Mouse (Mus musculus): Measurements from ENCODE around the gene Men1. TPM values are rescaled to one million over a fixed set of nuclear protein-coding genes. Genes with fewer than 3 reads are reported as not detected.
A peak's percentile ranks its signal among the peaks of the same experiment; 100 is the strongest.

The Men1 gene
- polyA plus RNA-seq, 1 experiment from 2014 or later: 66.1 TPM

DNA sequence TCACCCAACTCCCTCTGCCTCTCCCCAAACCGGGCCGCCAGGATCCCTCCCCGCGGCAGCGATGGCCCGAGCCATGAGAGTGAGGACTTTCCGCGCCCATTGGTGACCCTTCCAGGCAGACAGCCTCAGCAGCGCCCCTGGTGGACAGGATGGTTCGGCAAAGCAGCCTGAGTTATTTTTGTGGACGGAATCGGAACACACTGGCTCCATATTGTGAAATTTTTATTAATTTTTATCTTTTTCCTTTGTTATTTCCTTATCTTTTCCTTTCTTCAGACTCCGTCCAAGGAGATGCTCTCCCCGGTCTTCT, 41.4 kb downstream of the Men1 start:
- Histone ChIP-seq H3K9ac (ENCODE audit: low read length) (no peak overlapping the region), H3K4me3 (ENCODE audit: low read depth, low read length) (no peak overlapping the region), H3K36me3 (ENCODE audit: control insufficient read depth, insufficient read depth, low read length) (peaks cover 54% of the 10 kb centered on the region), H3K4me2 (ENCODE audit: low read depth) (no peak overlapping the region), H3K27me3 (ENCODE audit: control insufficient read depth, insufficient read depth, low read length) (no peaks in the 10 kb centered on the region), H3K27ac (ENCODE audit: low read depth, low read length) (no peak overlapping the region), H3K4me1 (ENCODE audit: control insufficient read depth, insufficient read depth, low read length) (no peaks in the 10 kb centered on the region), H3K9me3 (ENCODE audit: control insufficient read depth, low read length) (no peaks in the 10 kb centered on the region)
- no peak for ATAC-seq (ENCODE audit: insufficient read depth, low FRiP score, low TSS enrichment)
- peak; percentile 63 for DNase-seq (ENCODE audit: low spot score)
- WGBS: 75% methylated on average over 14 of the region's 14 CpGs

DNA sequence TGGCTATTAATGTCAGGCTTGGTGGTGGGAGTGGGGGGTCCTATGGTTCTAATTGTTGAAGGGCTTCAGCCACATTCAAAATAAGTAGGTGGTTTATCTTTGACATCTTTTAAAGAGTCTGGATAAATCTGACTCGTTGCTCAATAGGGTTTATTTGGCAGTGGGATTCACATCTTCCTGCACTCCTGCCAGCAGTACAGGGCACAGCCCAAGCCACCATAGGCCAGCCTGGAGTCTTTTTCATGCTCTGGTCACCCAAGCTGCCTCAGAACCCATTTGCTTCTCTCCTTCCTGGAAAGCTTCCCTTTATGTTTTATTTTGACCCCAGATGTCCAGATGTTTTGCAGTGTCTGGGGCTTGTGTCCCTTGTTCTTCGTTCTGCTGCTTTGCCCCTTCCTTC, 41.9 kb downstream of the Men1 start:
- H3K4me3 ChIP-seq (ENCODE audit: low read depth, low read length): no peak overlapping the region
- H3K4me2 ChIP-seq (ENCODE audit: low read depth): no peak overlapping the region
- ATAC-seq (ENCODE audit: insufficient read depth, low FRiP score, low TSS enrichment) (no peak), DNase-seq (ENCODE audit: low spot score) (no peak)
- H3K27ac ChIP-seq (ENCODE audit: low read depth, low read length): no peak overlapping the region
- H3K27me3 ChIP-seq (ENCODE audit: control insufficient read depth, insufficient read depth, low read length): no peaks in the 10 kb centered on the region
- peaks cover 49% of the 10 kb centered on the region for H3K36me3 ChIP-seq (ENCODE audit: control insufficient read depth, insufficient read depth, low read length)
- H3K4me1 ChIP-seq (ENCODE audit: control insufficient read depth, insufficient read depth, low read length): no peaks in the 10 kb centered on the region
- no peaks in the 10 kb centered on the region for H3K9me3 ChIP-seq (ENCODE audit: control insufficient read depth, low read length)
- H3K9ac ChIP-seq (ENCODE audit: low read length): no peak overlapping the region
- 90% methylated on average over 2 of the region's 2 CpGs for WGBS

DNA sequence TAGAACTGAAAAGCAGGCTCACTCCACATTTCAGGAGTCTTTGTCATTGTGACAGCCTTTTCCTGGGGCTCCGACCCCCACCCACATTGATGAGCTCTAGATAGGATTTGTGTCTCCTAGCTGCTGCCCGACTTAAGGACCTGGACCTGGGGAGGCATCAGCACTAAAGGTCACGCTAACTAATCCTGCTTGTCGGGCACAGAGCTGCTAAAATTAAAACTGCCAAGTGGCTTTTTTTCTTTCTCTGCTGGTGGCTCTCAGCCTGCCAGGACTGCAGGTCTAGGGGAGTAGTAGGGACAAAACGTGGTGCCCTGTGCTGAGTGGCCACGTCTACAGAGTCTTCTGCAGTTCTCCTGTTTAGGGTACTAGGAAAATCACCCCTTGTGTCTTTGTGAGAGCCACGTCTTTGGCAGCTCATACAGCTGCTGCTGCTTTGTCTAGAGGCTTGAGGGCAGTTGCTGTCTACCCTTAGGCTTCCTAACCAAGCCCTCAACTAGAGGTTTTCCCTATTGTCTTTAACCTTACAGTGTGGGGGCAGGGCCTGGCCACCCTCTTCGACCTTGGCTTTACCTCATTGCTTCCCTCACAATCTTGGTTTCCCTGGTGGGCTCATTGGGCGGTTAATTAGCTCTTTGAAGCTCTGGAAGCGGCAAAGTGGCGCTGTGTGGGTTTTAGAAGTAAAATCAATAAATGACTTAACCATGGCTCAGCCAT, 42.7 kb downstream of the Men1 start:
- no peaks in the 10 kb centered on the region for H3K4me1 ChIP-seq (ENCODE audit: control insufficient read depth, insufficient read depth, low read length)
- DNase-seq (ENCODE audit: low spot score): no peak
- H3K27ac ChIP-seq (ENCODE audit: low read depth, low read length): peak overlapping the region; percentile 44; the same call in 1 of the 2 replicates
- H3K9ac ChIP-seq (ENCODE audit: low read length): no peak overlapping the region
- 48% methylated on average over 11 of the region's 11 CpGs for WGBS
- H3K4me2 ChIP-seq (ENCODE audit: low read depth): no peak overlapping the region
- no peak overlapping the region for H3K4me3 ChIP-seq (ENCODE audit: low read depth, low read length)
- no peaks in the 10 kb centered on the region for H3K27me3 ChIP-seq (ENCODE audit: control insufficient read depth, insufficient read depth, low read length)
- no peaks in the 10 kb centered on the region for H3K9me3 ChIP-seq (ENCODE audit: control insufficient read depth, low read length)
- ATAC-seq (ENCODE audit: insufficient read depth, low FRiP score, low TSS enrichment): no peak
- peaks cover 41% of the 10 kb centered on the region for H3K36me3 ChIP-seq (ENCODE audit: control insufficient read depth, insufficient read depth, low read length)

DNA sequence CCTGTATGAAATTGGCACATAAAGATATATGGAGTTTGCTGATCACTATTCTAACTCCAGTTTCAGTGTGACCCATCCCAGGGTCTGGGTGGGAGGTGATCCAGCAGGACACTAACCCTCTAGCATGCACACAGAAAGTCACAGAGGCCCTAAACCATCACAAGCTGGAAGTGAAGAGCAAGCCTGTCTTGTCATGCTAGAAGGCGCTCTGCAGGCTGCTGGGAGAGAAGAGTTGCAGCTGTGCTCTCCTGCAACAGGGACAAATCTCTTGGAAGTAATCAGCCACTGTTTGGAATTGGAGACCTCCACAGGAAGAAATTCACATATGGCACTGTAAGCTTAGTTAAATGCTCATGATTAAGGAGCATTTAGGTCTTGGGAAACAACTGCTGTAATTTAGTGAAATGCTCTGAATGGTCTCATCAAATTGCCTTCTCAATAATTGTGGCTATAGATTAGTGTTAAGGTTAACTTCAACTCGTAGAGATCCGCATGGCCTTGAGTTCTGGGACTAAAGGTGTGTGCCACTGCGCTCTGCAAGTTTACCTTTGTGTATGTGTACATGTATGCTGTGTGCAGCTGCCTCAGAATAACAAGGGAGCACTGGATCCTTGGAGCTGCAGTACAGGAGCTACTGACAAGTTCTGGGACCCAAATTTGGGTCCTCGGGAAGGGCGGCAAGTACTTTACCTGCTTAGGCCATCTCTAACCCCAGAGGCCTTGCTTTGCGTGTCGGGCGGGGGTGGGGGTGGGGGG, 45.8 kb downstream of the Men1 start:
- 0 out of 2 replicates have a peak, but pooled peaks cover 4% of the 10 kb centered on the region for H3K4me1 ChIP-seq (ENCODE audit: control insufficient read depth, insufficient read depth, low read length)
- H3K4me2 ChIP-seq (ENCODE audit: low read depth): no peak overlapping the region
- H3K9ac ChIP-seq (ENCODE audit: low read length): no peak overlapping the region
- H3K27me3 ChIP-seq (ENCODE audit: control insufficient read depth, insufficient read depth, low read length): no peaks in the 10 kb centered on the region
- no peaks in the 10 kb centered on the region for H3K9me3 ChIP-seq (ENCODE audit: control insufficient read depth, low read length)
- H3K4me3 ChIP-seq (ENCODE audit: low read depth, low read length): no peak overlapping the region
- H3K27ac ChIP-seq (ENCODE audit: low read depth, low read length): no peak overlapping the region
- 91% methylated on average over 9 of the region's 9 CpGs for WGBS
- H3K36me3 ChIP-seq (ENCODE audit: control insufficient read depth, insufficient read depth, low read length): peaks cover 16% of the 10 kb centered on the region
- ATAC-seq (ENCODE audit: insufficient read depth, low FRiP score, low TSS enrichment) (no peak), DNase-seq (ENCODE audit: low spot score) (no peak)

DNA sequence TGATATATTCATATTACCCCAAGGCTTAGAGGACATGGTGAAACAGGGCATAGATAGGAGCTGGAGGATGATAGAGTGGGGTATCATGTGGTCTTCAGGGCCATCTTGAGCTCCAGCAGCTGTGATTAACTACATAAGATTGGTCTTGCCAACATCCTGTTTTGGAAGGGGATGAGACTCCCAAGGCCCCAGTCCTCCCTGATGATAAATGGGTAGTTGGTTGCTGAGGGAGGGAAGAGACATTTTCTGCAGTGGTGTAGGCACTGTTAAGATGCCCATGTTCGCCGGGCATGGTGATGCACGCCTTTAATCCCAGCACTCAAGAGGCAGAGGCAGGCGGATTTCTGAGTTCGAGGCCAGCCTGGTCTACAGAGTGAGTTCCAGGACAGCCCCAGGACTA, 46.5 kb downstream of the Men1 start:
- Histone ChIP-seq H3K9me3 (ENCODE audit: control insufficient read depth, low read length) (no peaks in the 10 kb centered on the region), H3K4me1 (ENCODE audit: control insufficient read depth, insufficient read depth, low read length) (0 out of 2 replicates have a peak, but pooled peaks cover 4% of the 10 kb centered on the region), H3K27ac (ENCODE audit: low read depth, low read length) (no peak overlapping the region), H3K9ac (ENCODE audit: low read length) (no peak overlapping the region), H3K36me3 (ENCODE audit: control insufficient read depth, insufficient read depth, low read length) (peaks cover 9% of the 10 kb centered on the region), H3K27me3 (ENCODE audit: control insufficient read depth, insufficient read depth, low read length) (no peaks in the 10 kb centered on the region), H3K4me2 (ENCODE audit: low read depth) (no peak overlapping the region), H3K4me3 (ENCODE audit: low read depth, low read length) (no peak overlapping the region)
- WGBS: 97% methylated on average over 5 of the region's 5 CpGs
- DNase-seq (ENCODE audit: low spot score): no peak
- ATAC-seq (ENCODE audit: insufficient read depth, low FRiP score, low TSS enrichment): no peak

DNA sequence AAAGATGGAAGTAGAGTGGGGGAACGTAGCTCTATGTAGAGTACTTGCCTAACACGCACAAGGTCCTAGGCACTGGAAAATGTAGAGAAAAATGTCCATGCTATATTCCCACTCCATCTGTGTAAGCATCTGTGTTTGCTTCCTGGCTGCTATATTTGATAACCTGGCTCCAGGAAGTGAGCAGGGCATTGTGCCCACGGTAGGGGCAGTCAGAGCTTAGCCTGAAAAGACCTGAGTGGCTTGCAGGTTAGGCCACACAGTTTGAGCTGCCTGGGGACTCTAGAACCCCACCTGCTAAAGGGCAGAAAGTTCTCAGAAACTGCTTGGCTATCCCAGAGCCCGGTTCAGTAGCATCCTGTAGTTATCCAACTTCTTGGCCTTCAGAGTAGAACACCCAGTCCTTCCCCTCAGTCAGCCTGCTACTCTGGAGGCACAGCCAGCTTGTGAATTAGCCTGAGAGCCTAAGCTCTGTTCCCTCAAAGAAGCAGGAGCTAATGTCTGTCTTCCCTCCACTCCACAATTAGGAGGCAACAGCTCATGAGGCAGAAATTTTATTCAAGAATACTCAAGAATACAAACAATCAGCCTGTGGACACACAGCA, 47.6 kb downstream of the Men1 start:
- DNase-seq (ENCODE audit: low spot score) (no peak), ATAC-seq (ENCODE audit: insufficient read depth, low FRiP score, low TSS enrichment) (no peak)
- no peak overlapping the region for H3K27ac ChIP-seq (ENCODE audit: low read depth, low read length)
- no peak overlapping the region for H3K4me2 ChIP-seq (ENCODE audit: low read depth)
- 0 out of 2 replicates have a peak, but pooled peaks cover 4% of the 10 kb centered on the region for H3K4me1 ChIP-seq (ENCODE audit: control insufficient read depth, insufficient read depth, low read length)
- H3K36me3 ChIP-seq (ENCODE audit: control insufficient read depth, insufficient read depth, low read length): peaks cover 5% of the 10 kb centered on the region; the same call in 1 of the 2 replicates
- no peak overlapping the region for H3K4me3 ChIP-seq (ENCODE audit: low read depth, low read length)
- WGBS: 81% methylated on average over 4 of the region's 4 CpGs
- no peaks in the 10 kb centered on the region for H3K9me3 ChIP-seq (ENCODE audit: control insufficient read depth, low read length)
- no peaks in the 10 kb centered on the region for H3K27me3 ChIP-seq (ENCODE audit: control insufficient read depth, insufficient read depth, low read length)
- no peak overlapping the region for H3K9ac ChIP-seq (ENCODE audit: low read length)

DNA sequence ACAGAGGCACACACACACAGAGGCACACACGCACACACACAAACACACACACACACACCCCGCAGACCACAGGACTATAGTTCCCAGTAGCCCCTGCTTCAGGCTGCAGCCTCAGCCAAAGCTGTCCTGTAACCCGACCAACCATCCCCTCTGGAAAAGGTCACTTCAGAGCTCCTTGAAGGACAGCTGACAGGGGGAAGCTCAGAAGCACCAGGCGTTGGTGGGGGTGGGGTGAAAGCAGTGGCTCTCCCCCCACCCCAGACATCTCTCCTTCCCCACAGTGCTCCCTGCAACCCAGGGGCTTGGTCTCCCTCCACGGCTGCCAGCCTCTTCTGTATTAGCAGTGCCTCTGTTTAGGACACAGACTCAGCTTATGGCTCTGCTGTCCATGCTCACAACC, 48.7 kb downstream of the Men1 start:
- Histone ChIP-seq H3K9ac (ENCODE audit: low read length) (no peak overlapping the region; the same call in 1 of the 2 replicates), H3K4me3 (ENCODE audit: low read depth, low read length) (no peak overlapping the region), H3K27me3 (ENCODE audit: control insufficient read depth, insufficient read depth, low read length) (no peaks in the 10 kb centered on the region), H3K9me3 (ENCODE audit: control insufficient read depth, low read length) (no peaks in the 10 kb centered on the region), H3K4me1 (ENCODE audit: control insufficient read depth, insufficient read depth, low read length) (0 out of 2 replicates have a peak, but pooled peaks cover 4% of the 10 kb centered on the region), H3K4me2 (ENCODE audit: low read depth) (no peak overlapping the region), H3K36me3 (ENCODE audit: control insufficient read depth, insufficient read depth, low read length) (0 out of 2 replicates have a peak, but pooled peaks cover 2% of the 10 kb centered on the region), H3K27ac (ENCODE audit: low read depth, low read length) (no peak overlapping the region)
- DNase-seq (ENCODE audit: low spot score) (no peak), ATAC-seq (ENCODE audit: insufficient read depth, low FRiP score, low TSS enrichment) (no peak)
- WGBS: 52% methylated on average over 5 of the region's 5 CpGs

DNA sequence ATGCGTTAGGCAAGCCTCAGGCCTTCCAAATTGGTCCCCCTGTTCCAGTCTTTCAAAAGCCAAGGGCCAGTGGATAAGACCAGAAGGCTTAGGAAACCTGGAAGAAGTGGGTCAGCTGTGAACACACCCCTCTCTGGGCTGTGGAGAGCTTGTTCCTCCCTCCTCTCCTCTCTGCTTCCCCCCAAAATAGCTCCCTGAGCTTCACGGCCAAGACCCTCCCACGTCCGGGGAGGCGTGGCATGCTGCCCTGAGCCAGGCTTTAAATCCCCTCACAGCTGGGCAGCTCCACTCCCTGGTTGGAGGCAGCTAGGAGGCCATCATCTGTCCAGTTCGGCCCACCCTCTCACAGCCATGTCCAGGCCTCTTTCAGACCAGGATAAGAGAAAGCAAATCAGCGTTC, 49.3 kb downstream of the Men1 start, which contains the start of gene Pygm:
TSS of gene Pygm (plus strand) at position 272 of the 400 bp plus-strand sequence.
- Histone ChIP-seq H3K4me2 (ENCODE audit: low read depth) (no peak within 1 kb of the TSS), H3K4me3 (ENCODE audit: low read depth, low read length) (no peak within 1 kb of the TSS), H3K36me3 (ENCODE audit: control insufficient read depth, insufficient read depth, low read length) (no peaks in the 10 kb centered on the region), H3K27ac (ENCODE audit: low read depth, low read length) (no peak within 1 kb of the TSS), H3K9ac (ENCODE audit: low read length) (no peak within 1 kb of the TSS; the same call in 1 of the 2 replicates), H3K9me3 (ENCODE audit: control insufficient read depth, low read length) (no peaks in the 10 kb centered on the region), H3K4me1 (ENCODE audit: control insufficient read depth, insufficient read depth, low read length) (0 out of 2 replicates have a peak, but pooled peaks cover 4% of the 10 kb centered on the region), H3K27me3 (ENCODE audit: control insufficient read depth, insufficient read depth, low read length) (no peaks in the 10 kb centered on the region)
- DNase-seq (ENCODE audit: low spot score): no peak
- ATAC-seq (ENCODE audit: insufficient read depth, low FRiP score, low TSS enrichment): no peak
- 27% methylated on average over 7 of the region's 7 CpGs for whole genome bisulfite sequencing
